Mouse (Mus musculus): ENCODE measurements at regions not wholly inside any gene's neighbourhood (a gene's known extent, or its start where the extent isn't known, plus 50 kb on each side); places are given as distances from the start of the nearest gene placed in this dataset.

GRCm38 (mm10) chr10:51956493-51956892 lies 65.8 kb upstream of the Vgll2 start:
- DNase-seq (ENCODE audit: low spot score in 2 of 2) = no peak
- intact Hi-C loops (cut with DNase I) = no loop called here

- intact Hi-C loops (cut with DNase I) = no loop called here
- no peak for DNase-seq (ENCODE audit: low spot score in 2 of 2)
These were observed 60.8 kb upstream of the Vgll2 start for GRCm38 (mm10) chr10:51961497-51961896.

- no peak for DNase-seq (ENCODE audit: low spot score in 2 of 2)
- intact Hi-C loops (cut with DNase I) = no loop called here
These were observed 58.6 kb upstream of the Vgll2 start for GRCm38 (mm10) chr10:51963671-51964070.

GRCm38 (mm10) chr10:51970113-51970512 lies 52.2 kb upstream of the Vgll2 start:
- intact Hi-C loops (cut with DNase I) = no loop called here
- DNase-seq (ENCODE audit: low spot score in 2 of 2) = no peak
